Mouse (Mus musculus) megakaryocyte, adult 5-6 weeks (primary cell): ENCODE results near the gene Mindy1. TPM values are rescaled to one million over a fixed set of nuclear protein-coding genes. Genes with fewer than 3 reads are reported as not detected.

Experiments
- ATAC-seq: 2 replicates; pipeline ENCODE4 v1.8.0; 2016; ENCODE audit warnings: mild to moderate bottlenecking, inconsistent platforms; ENCODE audit not compliant: poor library complexity, severe bottlenecking
- total RNA-seq, 2 experiments: library from RNA; stranded (forward) in 1 of 2; stranded (reverse) in 1 of 2; fragments of 153-499, 151-499 nt in 1 of 2; fragments of 221-1000, 200-1000 nt in 1 of 2; gene quantifications; 2 replicates each; pipeline versions ENCODE4 v1.2.3 to v1.2.4; 2015 to 2017

Mindy1 gene
- total RNA-seq, 2 experiments from 2014 or later = 44.0 to 49.5 TPM

GRCm38 (mm10) chr3:95292899-95293298 is 11.8 kb downstream of the Mindy1 start:
- no peak for ATAC-seq

DNA sequence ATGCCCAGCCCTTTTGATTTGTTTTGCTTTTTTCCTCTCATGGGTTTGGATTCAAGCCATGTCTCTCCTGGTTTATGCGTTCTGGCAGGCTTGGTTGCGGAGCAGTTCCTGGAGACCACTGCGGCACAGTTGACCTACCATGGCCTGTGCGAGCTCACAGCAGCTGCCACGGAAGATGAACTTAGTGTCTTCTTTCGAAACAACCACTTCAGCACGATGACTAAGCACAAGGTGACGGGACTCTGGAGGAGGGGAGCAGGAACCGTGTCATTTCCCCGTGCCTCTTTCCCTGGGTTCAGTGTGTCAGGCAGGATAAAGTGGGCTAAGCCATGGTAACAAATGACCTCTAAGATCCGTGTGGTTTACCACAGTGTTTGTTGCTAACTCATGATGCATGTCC is 12.4 kb downstream of the Mindy1 start:
- ATAC-seq = peak; percentile 93

- ATAC-seq = peak; percentile 41
These were observed 13.2 kb downstream of the Mindy1 start for GRCm38 (mm10) chr3:95294316-95294715.

GRCm38 (mm10) chr3:95294718-95295117 is 13.6 kb downstream of the Mindy1 start:
- ATAC-seq = peak; percentile 12

DNA sequence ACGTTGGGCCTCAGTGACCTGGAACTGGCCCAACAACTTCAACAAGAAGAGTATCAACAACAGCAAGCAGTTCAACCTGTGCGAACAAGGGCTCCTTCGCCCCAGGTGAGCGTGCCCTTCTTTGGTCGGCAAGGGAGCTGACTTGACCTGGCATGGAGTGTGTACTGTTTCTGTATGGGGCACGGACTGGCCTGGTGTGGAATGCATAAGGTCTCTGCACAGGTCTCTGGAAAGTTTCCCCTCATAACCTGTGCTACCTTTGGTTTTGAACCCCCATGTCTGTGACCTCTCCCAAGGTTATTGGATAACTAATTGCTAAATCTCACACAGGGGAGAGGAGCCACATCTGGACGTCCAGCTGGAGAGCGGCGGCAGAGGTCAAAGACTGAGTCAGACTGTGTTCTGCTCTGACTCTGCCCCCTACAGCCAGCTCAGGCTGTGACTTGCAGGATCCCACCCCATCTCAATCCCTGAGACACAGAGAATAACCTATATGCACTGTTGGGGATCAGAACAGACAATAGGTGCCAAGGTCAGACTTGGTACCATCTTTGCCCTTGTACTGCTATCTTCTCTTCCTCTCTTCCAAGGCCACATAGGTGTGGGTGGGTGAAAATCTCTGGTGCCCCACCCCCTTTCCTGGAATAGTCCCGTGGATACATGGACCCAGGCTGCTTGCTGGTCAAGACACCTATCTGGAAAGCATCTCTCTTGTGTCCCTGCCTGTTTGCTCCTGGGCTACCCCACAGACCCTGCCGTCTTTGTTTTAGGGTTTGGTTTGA is 14.4 kb downstream of the Mindy1 start:
- ATAC-seq = no peak

GRCm38 (mm10) chr3:95296103-95296469 is 14.9 kb downstream of the Mindy1 start:
- ATAC-seq = peak; percentile 47

DNA sequence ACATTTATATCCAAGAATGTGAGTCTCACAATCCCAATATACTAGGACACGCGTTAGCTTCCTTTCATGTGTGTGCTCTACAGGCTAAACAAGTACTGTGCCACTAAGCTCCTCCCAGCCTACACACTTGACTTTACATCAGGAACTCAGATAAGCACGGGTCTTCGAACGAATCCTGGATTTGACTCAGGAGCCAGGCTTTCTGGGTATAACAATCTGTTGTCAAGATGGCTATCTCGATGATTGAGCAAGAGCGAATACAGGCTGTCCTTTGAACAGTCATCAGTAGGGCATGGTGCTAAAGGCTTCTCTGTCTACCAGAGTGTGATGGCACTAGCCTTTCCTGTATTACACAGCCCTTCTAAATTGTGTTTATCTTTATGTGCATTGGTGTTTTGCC is 16.9 kb downstream of the Mindy1 start:
- ATAC-seq = no peak

GRCm38 (mm10) chr3:95301204-95301796 is 20.2 kb downstream of the Mindy1 start:
- ATAC-seq = no peak

DNA sequence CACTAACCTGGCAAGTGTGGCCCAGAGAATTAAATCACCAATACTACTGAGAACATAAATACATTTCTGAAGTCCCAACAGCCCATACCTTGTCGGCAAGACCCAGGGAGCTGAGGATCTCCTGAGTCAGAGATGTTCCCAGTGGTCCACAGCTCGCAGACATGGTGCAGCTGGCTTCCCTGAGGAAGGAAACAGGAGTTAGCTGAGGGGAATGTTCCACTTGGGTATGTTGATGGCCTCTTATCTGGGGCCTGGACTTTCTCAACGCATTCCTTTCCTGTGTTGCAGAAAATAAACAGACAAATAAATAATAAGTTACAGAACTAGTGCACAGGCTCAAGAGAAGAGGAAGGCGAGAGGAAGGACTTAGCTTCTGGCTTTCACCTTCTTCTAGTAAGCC is 25.1 kb downstream of the Mindy1 start:
- no peak for ATAC-seq

- no peak for ATAC-seq
These were observed 26.0 kb downstream of the Mindy1 start, which contains the start of gene Anxa9 for GRCm38 (mm10) chr3:95307100-95307499. Gene Anxa9 (minus strand): TSS chr3:95307176.

GRCm38 (mm10) chr3:95310496-95310895 is 29.4 kb downstream of the Mindy1 start:
- no peak for ATAC-seq

GRCm38 (mm10) chr3:95310968-95311882 is 30.1 kb downstream of the Mindy1 start:
- ATAC-seq = peak; percentile 38

DNA sequence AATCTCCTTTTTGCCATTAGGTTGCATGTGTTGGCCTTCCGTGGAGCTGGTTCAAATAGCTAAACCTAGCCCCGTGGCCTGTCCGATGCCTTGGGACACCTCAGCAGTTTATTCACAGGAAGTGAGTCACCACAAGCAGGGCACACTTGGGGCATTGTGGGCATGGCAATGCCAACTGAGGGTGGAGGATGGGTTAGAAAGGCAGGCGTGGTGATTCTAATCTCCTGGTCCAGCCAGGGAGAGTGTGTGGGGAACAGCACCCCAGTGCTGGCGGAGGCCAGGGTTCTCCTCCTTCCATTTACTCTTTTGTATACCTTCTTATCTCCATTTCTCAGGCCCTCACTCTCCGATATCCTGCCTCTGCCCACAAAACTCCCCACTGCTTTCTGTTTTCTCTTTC is 31.5 kb downstream of the Mindy1 start:
- peak; percentile 67 for ATAC-seq

DNA sequence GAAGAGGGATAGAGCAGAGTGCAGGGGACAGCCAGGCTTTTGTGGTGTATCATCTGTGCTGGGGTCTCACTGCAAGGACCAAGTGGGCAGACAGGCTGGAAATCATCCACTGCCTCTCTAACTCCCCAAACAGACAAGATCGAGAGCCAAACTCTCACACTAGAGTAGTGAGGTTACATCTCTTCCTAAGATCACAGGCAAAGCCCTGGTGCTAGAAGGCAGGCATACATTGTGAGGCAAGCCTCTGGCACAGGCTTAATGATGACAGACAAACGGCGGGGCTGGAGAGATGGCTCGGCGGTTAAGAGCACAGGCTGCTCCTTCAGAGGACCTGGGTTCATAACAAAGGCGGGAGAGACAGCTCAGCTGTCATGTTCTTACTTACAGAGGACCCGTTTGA is 32.3 kb downstream of the Mindy1 start:
- no peak for ATAC-seq

GRCm38 (mm10) chr3:95314075-95314474 is 32.9 kb downstream of the Mindy1 start:
- no peak for ATAC-seq

DNA sequence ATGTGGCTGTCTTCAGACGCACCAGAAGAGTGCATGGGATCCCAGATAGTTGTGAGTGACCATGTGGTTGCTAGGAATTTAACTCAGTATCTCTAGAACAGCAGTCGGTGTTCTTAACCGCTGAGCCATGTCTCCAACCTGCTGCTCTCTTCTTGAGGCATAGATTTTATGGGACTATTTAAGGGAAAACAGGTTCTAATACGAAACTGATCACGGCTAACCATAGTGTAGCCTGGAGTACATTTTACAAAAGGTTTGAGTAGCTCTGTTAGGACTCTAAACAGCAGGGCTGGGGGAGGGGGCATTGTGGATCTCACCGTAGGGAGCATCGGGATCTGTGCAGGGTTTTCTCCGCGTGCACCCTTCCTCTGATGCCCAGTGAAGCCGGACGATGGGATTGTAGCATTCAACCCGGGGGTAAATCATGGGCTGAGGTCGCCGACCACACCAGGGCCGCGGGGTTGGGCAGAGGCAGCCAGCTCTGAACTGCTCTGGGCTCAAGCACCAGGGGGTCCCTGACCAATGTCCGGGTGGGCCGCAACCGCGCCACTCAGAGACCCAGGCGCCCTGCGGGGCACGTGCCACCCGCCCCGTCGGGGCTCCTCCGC is 33.4 kb downstream of the Mindy1 start, which contains the start of gene Cers2:
Gene Cers2, plus strand, starts transcription at position 306 of the 608 bp plus-strand sequence.
- no peak for ATAC-seq

GRCm38 (mm10) chr3:95315094-95315843 is 34.1 kb downstream of the Mindy1 start:
- ATAC-seq = peak; percentile 80

GRCm38 (mm10) chr3:95315844-95316550 is 34.9 kb downstream of the Mindy1 start:
- ATAC-seq = no peak

DNA sequence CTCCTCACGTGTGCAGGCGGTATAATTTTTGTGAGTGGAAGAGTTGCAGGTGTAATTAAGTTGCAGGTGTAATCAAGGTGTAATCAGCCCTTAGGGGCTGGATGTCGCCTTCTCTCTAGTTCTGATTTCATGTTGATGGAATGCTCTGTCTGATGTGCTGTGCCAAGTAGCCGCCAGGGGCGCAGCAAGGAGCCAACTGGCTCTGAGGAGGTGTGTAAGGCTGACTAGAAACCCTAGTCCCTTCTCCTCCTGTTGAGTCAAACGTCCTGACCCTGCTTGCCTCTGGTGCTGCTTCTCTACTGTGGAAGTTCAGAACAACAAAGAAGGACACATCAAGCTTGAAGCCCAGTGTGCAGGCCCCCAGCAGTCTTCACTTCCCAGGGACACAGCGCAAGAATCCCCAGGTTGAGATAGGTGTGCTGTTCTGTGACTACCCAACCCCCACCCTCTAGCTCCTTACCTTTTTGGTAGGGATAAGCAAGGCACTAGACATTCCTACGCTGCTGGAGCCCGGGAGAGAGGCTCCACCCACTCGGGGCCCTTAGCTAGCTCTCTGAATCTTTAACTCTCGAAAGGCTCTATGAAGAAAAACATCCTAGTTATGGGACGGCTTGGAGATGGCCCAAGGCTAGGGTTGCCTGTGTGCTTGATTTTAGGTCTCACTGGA is 36.4 kb downstream of the Mindy1 start:
- ATAC-seq = 0 out of 2 replicates have a peak, but pooled peaks have one; percentile 20
